Mouse (Mus musculus): ENCODE measurements around the gene Car5a. TPM values are rescaled to one million over a fixed set of nuclear protein-coding genes. Genes with fewer than 3 reads are reported as not detected.

Car5a gene
- polyA plus RNA-seq, 1 experiment = not detected

GRCm38 (mm10) chr8:121977819-121978590, 33.3 kb upstream of the Car5a start:
- H3K4me3 ChIP-seq (ENCODE audit: insufficient read depth, low read depth, low read length) = no peak overlapping the region
- no peak overlapping the region for H3K27ac ChIP-seq (ENCODE audit: insufficient read depth, low read depth, low read length)
- 62% methylated on average over 8 of the region's 8 CpGs for WGBS
- peaks cover 3% of the 10 kb centered on the region for H3K4me1 ChIP-seq (ENCODE audit: control insufficient read depth, insufficient read depth, low read length)
- TF ChIP-seq CTCF (IDR thresholded peaks at IDR 0.05; ENCODE audit: insufficient read depth, low read depth, low read length) (no peak), POLR2A (IDR thresholded peaks at IDR 0.05; ENCODE audit: insufficient read depth, low read depth, low read length) (no peak)

GRCm38 (mm10) chr8:121973906-121974305, 29.2 kb upstream of the Car5a start:
- TF ChIP-seq CTCF (IDR thresholded peaks at IDR 0.05; ENCODE audit: insufficient read depth, low read depth, low read length) = no peak
- no peak for TF ChIP-seq POLR2A (IDR thresholded peaks at IDR 0.05; ENCODE audit: insufficient read depth, low read depth, low read length)
- 96% methylated on average over 28 of the region's 28 CpGs for WGBS
- Histone ChIP-seq H3K4me3 (ENCODE audit: insufficient read depth, low read depth, low read length) (no peak overlapping the region), H3K27ac (ENCODE audit: insufficient read depth, low read depth, low read length) (no peak overlapping the region), H3K4me1 (ENCODE audit: control insufficient read depth, insufficient read depth, low read length) (peaks cover 3% of the 10 kb centered on the region)

GRCm38 (mm10) chr8:121971488-121972058, 26.9 kb upstream of the Car5a start:
- 79% methylated on average over 17 of the region's 17 CpGs for WGBS
- H3K27ac ChIP-seq (ENCODE audit: insufficient read depth, low read depth, low read length) = no peak overlapping the region
- TF ChIP-seq POLR2A (IDR thresholded peaks at IDR 0.05; ENCODE audit: insufficient read depth, low read depth, low read length) (no peak), CTCF (IDR thresholded peaks at IDR 0.05; ENCODE audit: insufficient read depth, low read depth, low read length) (no peak)
- H3K4me1 ChIP-seq (ENCODE audit: control insufficient read depth, insufficient read depth, low read length) = peaks cover 16% of the 10 kb centered on the region
- no peak overlapping the region for H3K4me3 ChIP-seq (ENCODE audit: insufficient read depth, low read depth, low read length)

- Histone ChIP-seq H3K27ac (ENCODE audit: insufficient read depth, low read depth, low read length) (no peak overlapping the region), H3K4me1 (ENCODE audit: control insufficient read depth, insufficient read depth, low read length) (peaks cover 22% of the 10 kb centered on the region), H3K4me3 (ENCODE audit: insufficient read depth, low read depth, low read length) (no peak overlapping the region)
- WGBS = 88% methylated on average over 8 of the region's 8 CpGs
- TF ChIP-seq CTCF (IDR thresholded peaks at IDR 0.05; ENCODE audit: insufficient read depth, low read depth, low read length) = no peak
- no peak for TF ChIP-seq POLR2A (IDR thresholded peaks at IDR 0.05; ENCODE audit: insufficient read depth, low read depth, low read length)
Observed at GRCm38 (mm10) chr8:121970225-121970624, 25.5 kb upstream of the Car5a start.

GRCm38 (mm10) chr8:121968542-121968941, 23.8 kb upstream of the Car5a start:
- 76% methylated on average over 4 of the region's 4 CpGs for WGBS

GRCm38 (mm10) chr8:121967977-121968376, 23.3 kb upstream of the Car5a start:
- TF ChIP-seq CTCF (IDR thresholded peaks at IDR 0.05; ENCODE audit: insufficient read depth, low read depth, low read length) = no peak
- H3K27ac ChIP-seq (ENCODE audit: insufficient read depth, low read depth, low read length) = no peak overlapping the region
- H3K4me1 ChIP-seq (ENCODE audit: control insufficient read depth, insufficient read depth, low read length) = peaks cover 22% of the 10 kb centered on the region
- no peak overlapping the region for H3K4me3 ChIP-seq (ENCODE audit: insufficient read depth, low read depth, low read length)
- whole genome bisulfite sequencing = 51% methylated on average over 4 of the region's 4 CpGs

More at GRCm38 (mm10) chr8:121968542-121968941, 23.8 kb upstream of the Car5a start:
- Histone ChIP-seq H3K27ac (ENCODE audit: insufficient read depth, low read depth, low read length) (no peak overlapping the region), H3K4me1 (ENCODE audit: control insufficient read depth, insufficient read depth, low read length) (peaks cover 22% of the 10 kb centered on the region), H3K4me3 (ENCODE audit: insufficient read depth, low read depth, low read length) (no peak overlapping the region)
- TF ChIP-seq CTCF (IDR thresholded peaks at IDR 0.05; ENCODE audit: insufficient read depth, low read depth, low read length) = no peak
- TF ChIP-seq POLR2A (IDR thresholded peaks at IDR 0.05; ENCODE audit: insufficient read depth, low read depth, low read length) = no peak

- H3K4me1 ChIP-seq (ENCODE audit: control insufficient read depth, insufficient read depth, low read length) = peaks cover 21% of the 10 kb centered on the region
- H3K27ac ChIP-seq (ENCODE audit: insufficient read depth, low read depth, low read length) = no peak overlapping the region
- 72% methylated on average over 7 of the region's 7 CpGs for WGBS
- no peak overlapping the region for H3K4me3 ChIP-seq (ENCODE audit: insufficient read depth, low read depth, low read length)
- TF ChIP-seq POLR2A (IDR thresholded peaks at IDR 0.05; ENCODE audit: insufficient read depth, low read depth, low read length) = no peak
- TF ChIP-seq CTCF (IDR thresholded peaks at IDR 0.05; ENCODE audit: insufficient read depth, low read depth, low read length) = no peak
Observed at GRCm38 (mm10) chr8:121966714-121967448, 22.2 kb upstream of the Car5a start.

GRCm38 (mm10) chr8:121966110-121966509, 21.4 kb upstream of the Car5a start:
- TF ChIP-seq POLR2A (IDR thresholded peaks at IDR 0.05; ENCODE audit: insufficient read depth, low read depth, low read length) (no peak), CTCF (IDR thresholded peaks at IDR 0.05; ENCODE audit: insufficient read depth, low read depth, low read length) (no peak)
- no peak overlapping the region for H3K4me3 ChIP-seq (ENCODE audit: insufficient read depth, low read depth, low read length)
- no peak overlapping the region for H3K27ac ChIP-seq (ENCODE audit: insufficient read depth, low read depth, low read length)
- 71% methylated on average over 5 of the region's 5 CpGs for WGBS
- H3K4me1 ChIP-seq (ENCODE audit: control insufficient read depth, insufficient read depth, low read length) = peaks cover 19% of the 10 kb centered on the region

All from olfactory bulb, adult 2 months (tissue).